Mouse (Mus musculus): Measurements from ENCODE around the gene Ric1.

DNA sequence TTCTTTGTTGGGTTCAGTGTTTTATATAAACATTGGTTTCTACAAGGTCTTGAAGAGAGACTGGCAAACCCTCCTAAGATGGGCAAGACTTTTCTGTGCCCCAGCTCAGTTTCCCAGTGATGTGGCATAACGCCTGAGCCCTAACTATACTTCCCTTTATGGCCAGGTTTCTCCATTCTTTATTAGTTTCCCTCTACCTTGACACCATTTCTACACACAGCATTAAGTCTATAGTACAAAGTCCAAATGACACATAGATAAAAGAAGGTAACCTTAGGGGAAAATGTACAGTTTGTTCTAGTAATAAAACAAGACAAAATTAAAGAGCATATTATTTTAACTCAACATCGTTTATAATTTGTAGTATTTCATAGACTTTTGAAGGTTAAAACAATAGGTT, 60.4 kb downstream of the Ric1 start:
- TF ChIP-seq GATA1 (IDR thresholded peaks at IDR 0.05; ENCODE audit: borderline replicate concordance, low read length), result no peak
- no peak for TF ChIP-seq FLI1 (IDR thresholded peaks at IDR 0.05; ENCODE audit: low read length)
